Mouse (Mus musculus) thymus, adult 2 months (tissue): ENCODE results near the gene Nhlrc2.

Experiments
- CTCF ChIP-seq: fragments of 200-500 bp; IDR thresholded peaks from 2 replicates; pipeline ENCODE4 v1.5.1; 2012; ENCODE audit warnings: mild to moderate bottlenecking, control low read depth, low read length, moderate library complexity, borderline replicate concordance; ENCODE audit not compliant: control insufficient read depth, poor library complexity, insufficient read depth; ENCODE audit errors: extremely low read depth
- POLR2A ChIP-seq: fragments of 200-500 bp; IDR thresholded peaks from 2 replicates; pipeline ENCODE4 v1.6.1; 2012; ENCODE audit warnings: mild to moderate bottlenecking, low read length, control low read depth, moderate library complexity; ENCODE audit not compliant: control insufficient read depth, poor library complexity, insufficient read depth; ENCODE audit errors: extremely low read depth

DNA sequence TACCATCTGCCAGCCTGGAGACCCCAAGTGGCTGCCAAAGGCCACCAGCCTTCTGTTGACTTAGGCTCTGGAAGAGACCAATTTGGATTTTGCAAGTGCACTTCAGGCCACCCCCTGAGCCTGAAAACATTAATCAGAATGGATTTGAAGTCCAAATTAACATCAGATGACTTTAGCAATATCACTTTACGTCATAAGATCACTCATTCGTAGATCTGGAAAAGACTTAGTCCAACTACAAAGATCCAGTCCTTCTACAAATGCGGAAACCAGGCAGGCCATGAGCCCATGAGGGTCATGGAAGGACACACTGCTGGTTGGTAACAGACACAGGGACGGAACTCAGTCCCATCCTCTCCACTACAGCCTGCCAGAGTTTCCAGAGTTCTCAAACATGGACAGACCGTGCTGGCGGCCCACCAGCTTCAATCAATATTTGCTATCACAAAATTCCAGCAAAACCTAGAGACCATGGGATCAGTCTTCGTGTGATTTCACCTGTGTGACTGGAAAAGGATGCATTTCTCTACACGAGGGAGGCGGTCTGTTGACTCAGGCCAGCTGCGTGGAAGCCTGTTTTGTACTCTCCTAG is 79.9 kb downstream of the Nhlrc2 start:
- TF ChIP-seq POLR2A (no peak), CTCF (no peak)
